Mouse (Mus musculus): ENCODE results near the gene Ptgdr. TPM values are rescaled to one million over a fixed set of nuclear protein-coding genes. Genes with fewer than 3 reads are reported as not detected.
"Not testable (repeated sequence)": the region's sequence is repeated elsewhere in the genome, so short reads cannot be mapped to it uniquely, and the experiment has no call there.

Ptgdr gene
- polyA plus RNA-seq, 1 experiment from 2014 or later: 0.33 TPM

GRCm38 (mm10) chr14:44846558-44847263 lies 12.5 kb downstream of the Ptgdr start:
- ATAC-seq (ENCODE audit: insufficient read depth, low FRiP score, low read depth): no peak
- Histone ChIP-seq H3K4me1 (no peaks in the 10 kb centered on the region), H3K27ac (no peak overlapping the region), H3K9me3 (no peaks in the 10 kb centered on the region), H3K36me3 (no peaks in the 10 kb centered on the region), H3K4me3 (replicated peaks) (no peak overlapping the region), H3K4me2 (no peak overlapping the region), H3K27me3 (replicated peaks) (no peaks in the 10 kb centered on the region), H3K9ac (no peak overlapping the region)
- WGBS: 72% methylated on average over 6 of the region's 6 CpGs

GRCm38 (mm10) chr14:44843768-44844755 lies 15.1 kb downstream of the Ptgdr start:
- Histone ChIP-seq H3K4me3 (replicated peaks) (no peak overlapping the region), H3K4me2 (peak overlapping the region; percentile 24; the same call in 1 of the 2 replicates), H3K27me3 (replicated peaks) (no peaks in the 10 kb centered on the region), H3K36me3 (no peaks in the 10 kb centered on the region), H3K27ac (no peak overlapping the region), H3K9ac (no peak overlapping the region), H3K4me1 (no peaks in the 10 kb centered on the region), H3K9me3 (no peaks in the 10 kb centered on the region)
- WGBS: 45% methylated on average over 15 of the region's 15 CpGs
- peak; percentile 22; the same call in 1 of the 2 replicates for ATAC-seq (ENCODE audit: insufficient read depth, low FRiP score, low read depth)

- no peak overlapping the region for H3K27ac ChIP-seq
- H3K27me3 ChIP-seq (replicated peaks): no peaks in the 10 kb centered on the region
- no peaks in the 10 kb centered on the region for H3K36me3 ChIP-seq
- ATAC-seq (ENCODE audit: insufficient read depth, low FRiP score, low read depth): no peak
- H3K4me1 ChIP-seq: no peaks in the 10 kb centered on the region
- no peaks in the 10 kb centered on the region for H3K9me3 ChIP-seq
- WGBS: 76% methylated on average over 1 of the region's 1 CpGs
- H3K9ac ChIP-seq: no peak overlapping the region
- no peak overlapping the region for H3K4me3 ChIP-seq (replicated peaks)
- no peak overlapping the region for H3K4me2 ChIP-seq
These were observed 20.5 kb downstream of the Ptgdr start for GRCm38 (mm10) chr14:44838685-44839084.

GRCm38 (mm10) chr14:44835132-44835531 lies 24.0 kb downstream of the Ptgdr start:
- no peak overlapping the region for H3K27ac ChIP-seq
- H3K9ac ChIP-seq: no peak overlapping the region
- no peaks in the 10 kb centered on the region for H3K36me3 ChIP-seq
- no peaks in the 10 kb centered on the region for H3K9me3 ChIP-seq
- H3K4me3 ChIP-seq (replicated peaks): no peak overlapping the region
- no peaks in the 10 kb centered on the region for H3K27me3 ChIP-seq (replicated peaks)
- no peak overlapping the region for H3K4me2 ChIP-seq
- no peak for ATAC-seq (ENCODE audit: insufficient read depth, low FRiP score, low read depth)
- 68% methylated on average over 2 of the region's 2 CpGs for WGBS
- no peaks in the 10 kb centered on the region for H3K4me1 ChIP-seq

- H3K27ac ChIP-seq; H3K4me1 ChIP-seq; H3K4me3 ChIP-seq (replicated peaks); H3K9ac ChIP-seq; H3K27me3 ChIP-seq (replicated peaks); H3K9me3 ChIP-seq; ATAC-seq (ENCODE audit: insufficient read depth, low FRiP score, low read depth); H3K4me2 ChIP-seq; H3K36me3 ChIP-seq: not testable (repeated sequence)
- WGBS: 55% methylated on average over 3 of the region's 3 CpGs
These were observed 25.0 kb downstream of the Ptgdr start for GRCm38 (mm10) chr14:44834134-44834533.

GRCm38 (mm10) chr14:44833096-44833495 lies 26.1 kb downstream of the Ptgdr start:
- not testable (repeated sequence) for H3K27me3 ChIP-seq (replicated peaks); H3K4me3 ChIP-seq (replicated peaks); ATAC-seq (ENCODE audit: insufficient read depth, low FRiP score, low read depth); H3K9ac ChIP-seq; H3K27ac ChIP-seq; H3K9me3 ChIP-seq; H3K4me2 ChIP-seq; H3K4me1 ChIP-seq; H3K36me3 ChIP-seq
- WGBS: 84% methylated on average over 4 of the region's 4 CpGs

GRCm38 (mm10) chr14:44827736-44828135 lies 31.4 kb downstream of the Ptgdr start:
- Histone ChIP-seq H3K9ac (no peak overlapping the region), H3K4me1 (no peaks in the 10 kb centered on the region), H3K9me3 (no peaks in the 10 kb centered on the region), H3K36me3 (no peaks in the 10 kb centered on the region), H3K27ac (no peak overlapping the region), H3K27me3 (replicated peaks) (no peaks in the 10 kb centered on the region), H3K4me2 (no peak overlapping the region), H3K4me3 (replicated peaks) (no peak overlapping the region)
- no peak for ATAC-seq (ENCODE audit: insufficient read depth, low FRiP score, low read depth)
- 71% methylated on average over 4 of the region's 4 CpGs for WGBS

- no peak overlapping the region for H3K4me2 ChIP-seq
- no peak overlapping the region for H3K27ac ChIP-seq
- H3K36me3 ChIP-seq: no peaks in the 10 kb centered on the region
- no peak overlapping the region for H3K9ac ChIP-seq
- no peak overlapping the region for H3K4me3 ChIP-seq (replicated peaks)
- ATAC-seq (ENCODE audit: insufficient read depth, low FRiP score, low read depth): no peak
- WGBS: 57% methylated on average over 7 of the region's 7 CpGs
- H3K27me3 ChIP-seq (replicated peaks): no peaks in the 10 kb centered on the region
- H3K9me3 ChIP-seq: no peaks in the 10 kb centered on the region
- no peaks in the 10 kb centered on the region for H3K4me1 ChIP-seq
These were observed 37.8 kb downstream of the Ptgdr start for GRCm38 (mm10) chr14:44821177-44822057.

- not testable (repeated sequence) for H3K9ac ChIP-seq; H3K4me1 ChIP-seq; H3K27me3 ChIP-seq (replicated peaks); ATAC-seq (ENCODE audit: insufficient read depth, low FRiP score, low read depth); H3K27ac ChIP-seq; H3K9me3 ChIP-seq; H3K4me3 ChIP-seq (replicated peaks); H3K4me2 ChIP-seq; H3K36me3 ChIP-seq
These were observed 46.0 kb downstream of the Ptgdr start for GRCm38 (mm10) chr14:44813152-44813551.

Measured in stomach, embryonic 15.5 days (tissue).